ENCODE assay signal across 23 mouse cellular contexts in genomic region chr3:68741955-68742354, GRCm38 (mm10). TPM values are rescaled to one million over a fixed set of nuclear protein-coding genes. Genes with fewer than 3 reads are reported as not detected.
"Had no signal": no experiment of that assay in that cellular context is flagged by ENCODE, and none has a peak within 500 bp of the region (broad histone marks: within the 10 kb centered on the region; RNA-seq: fewer than 3 reads in every experiment).

No protein-coding gene starts in this region.

- H3K36me3 ChIP-seq: lung, embryonic 15.5 days; midbrain, embryonic 13.5 days; midbrain, embryonic 15.5 days; neural tube, embryonic 13.5 days; neural tube, embryonic 15.5 days had no signal

- H3K27ac ChIP-seq: lung, embryonic 15.5 days; macrophage; midbrain, embryonic 13.5 days; midbrain, embryonic 15.5 days; neural tube, embryonic 13.5 days; neural tube, embryonic 15.5 days had no signal

- ATAC-seq: liver, postnatal 0 days; lung, postnatal 0 days; midbrain, embryonic 13.5 days; midbrain, embryonic 15.5 days had no signal

- H3K4me2 ChIP-seq: lung, embryonic 15.5 days; midbrain, embryonic 11.5 days; midbrain, embryonic 13.5 days; midbrain, embryonic 15.5 days; neural tube, embryonic 13.5 days; neural tube, embryonic 15.5 days had no signal

- H3K4me3 ChIP-seq: lung, embryonic 15.5 days; midbrain, embryonic 13.5 days; midbrain, embryonic 15.5 days; myocyte; neural tube, embryonic 13.5 days; neural tube, embryonic 15.5 days had no signal

- H3K9me3 ChIP-seq: lung, embryonic 15.5 days; midbrain, embryonic 13.5 days; midbrain, embryonic 15.5 days; neural tube, embryonic 13.5 days; neural tube, embryonic 15.5 days had no signal

- H3K4me1 ChIP-seq: midbrain, embryonic 13.5 days; midbrain, embryonic 15.5 days; neural tube, embryonic 13.5 days; neural tube, embryonic 15.5 days had no signal

- H3K27me3 ChIP-seq: lung, embryonic 15.5 days; midbrain, embryonic 13.5 days; midbrain, embryonic 15.5 days; neural tube, embryonic 13.5 days; neural tube, embryonic 15.5 days had no signal

- H3K9ac ChIP-seq: liver, postnatal 0 days; lung, embryonic 15.5 days; midbrain, embryonic 13.5 days; midbrain, embryonic 15.5 days; neural tube, embryonic 13.5 days; neural tube, embryonic 15.5 days had no signal

- DNase-seq: liver, postnatal 0 days; lung, adult 2 months; lung, postnatal 14 days; lung, postnatal 36 days; retina, postnatal 1 day; right cerebral cortex, adult 18-20 months; right cerebral cortex, postnatal 25 days; right cerebral cortex, postnatal 4 days; spleen, adult 18-20 months; thymus, adult 2 months; thymus, postnatal 25 days; thymus, postnatal 4 days had no signal

RNA-seq across cellular contexts. Expression of gene Il12a, which starts 51.5 kb away (rescaled TPM):
- total RNA-seq: midbrain, postnatal 0 days had no signal
- polyA plus RNA-seq: midbrain, embryonic 13.5 days; midbrain, embryonic 15.5 days; midbrain, postnatal 0 days; neural tube, embryonic 13.5 days; neural tube, embryonic 15.5 days; stomach, embryonic 14.5 days had no signal
